Comparison of ENCODE assay signal across 24 mouse cellular contexts in genomic region chr6:82898745-82899144, GRCm38 (mm10). TPM values are rescaled to one million over a fixed set of nuclear protein-coding genes. Genes with fewer than 3 reads are reported as not detected.
A peak's percentile ranks its signal among the peaks of the same experiment; 100 is the strongest.
DNase-seq lines count a peak whose midpoint lies in the region; ATAC-seq and TF ChIP-seq lines count a peak whose summit lies in the region.
"Had no signal": no experiment of that assay in that cellular context is flagged by ENCODE, and none has a peak within 500 bp of the region (broad histone marks: within the 10 kb centered on the region; RNA-seq: fewer than 3 reads in every experiment).

No protein-coding gene starts in this region.

- H3K27ac ChIP-seq in heart, embryonic 10.5 days = 0 out of 2 replicates have a peak overlapping the region, but pooled peaks have one; percentile 22
- H3K27ac ChIP-seq in kidney, embryonic 14.5 days (ENCODE audit: low read depth, low read length) = peak overlapping the region; percentile 11; the same call in 1 of the 2 replicates
- no peak overlapping the region for H3K27ac ChIP-seq in lung, embryonic 14.5 days (ENCODE audit: low read depth)
- no peak overlapping the region for H3K27ac ChIP-seq in stomach, postnatal 0 days (replicated peaks)
- H3K27ac ChIP-seq: embryonic facial prominence, embryonic 12.5 days; hindbrain, embryonic 13.5 days; midbrain, embryonic 13.5 days had no signal

- 32% methylated on average over 4 of the region's 4 CpGs for WGBS in heart, embryonic 10.5 days
- 27% methylated on average over 4 of the region's 4 CpGs for WGBS in kidney, embryonic 14.5 days
- WGBS in lung, embryonic 14.5 days = 11% methylated on average over 4 of the region's 4 CpGs
- WGBS in stomach, postnatal 0 days = 15% methylated on average over 4 of the region's 4 CpGs

- no peak for DNase-seq in heart, embryonic 10.5 days (ENCODE audit: low spot score)
- no peak for DNase-seq in heart, adult 11 months
- no peak for DNase-seq in kidney, postnatal 4 days
- DNase-seq in lung, embryonic 14.5 days = peak; percentile 38
- no peak for DNase-seq in lung, postnatal 10 days
- no peak for DNase-seq in stomach, postnatal 0 days (ENCODE audit: low spot score)
- DNase-seq in cerebellum, adult 11-12 months = no peak
- DNase-seq: cerebellum, adult 11 months; cerebellum, postnatal 10 days; forebrain, postnatal 0 days; gastrocnemius, postnatal 14 days; heart, adult 18-20 months; heart, postnatal 10 days; kidney, postnatal 25 days; liver; liver, postnatal 0 days; right cerebral cortex, postnatal 14 days; thymus, postnatal 25 days had no signal

- H3K4me2 ChIP-seq in kidney, embryonic 14.5 days (replicated peaks; ENCODE audit: low read depth, low read length) = no peak overlapping the region
- H3K4me2 ChIP-seq in lung, embryonic 14.5 days = no peak overlapping the region
- H3K4me2 ChIP-seq in stomach, postnatal 0 days (replicated peaks; ENCODE audit: low read depth) = no peak overlapping the region
- H3K4me2 ChIP-seq: embryonic facial prominence, embryonic 12.5 days; hindbrain, embryonic 13.5 days; midbrain, embryonic 13.5 days had no signal

- no peaks in the 10 kb centered on the region for H3K36me3 ChIP-seq in heart, embryonic 10.5 days
- H3K36me3 ChIP-seq in kidney, embryonic 14.5 days (ENCODE audit: control insufficient read depth, insufficient read depth, low read length) = no peaks in the 10 kb centered on the region
- no peaks in the 10 kb centered on the region for H3K36me3 ChIP-seq in lung, embryonic 14.5 days (ENCODE audit: insufficient read depth)
- no peaks in the 10 kb centered on the region for H3K36me3 ChIP-seq in stomach, postnatal 0 days (ENCODE audit: control insufficient read depth, insufficient read depth, low read length)
- H3K36me3 ChIP-seq: embryonic facial prominence, embryonic 12.5 days; hindbrain, embryonic 13.5 days; midbrain, embryonic 13.5 days had no signal

- H3K4me1 ChIP-seq in heart, embryonic 10.5 days = peaks cover 20% of the 10 kb centered on the region; the same call in 1 of the 2 replicates
- peaks cover 13% of the 10 kb centered on the region; the same call in 1 of the 2 replicates for H3K4me1 ChIP-seq in kidney, embryonic 14.5 days (ENCODE audit: control insufficient read depth, insufficient read depth, low read length)
- no peaks in the 10 kb centered on the region for H3K4me1 ChIP-seq in lung, embryonic 14.5 days (ENCODE audit: insufficient read depth)
- peaks cover 6% of the 10 kb centered on the region; the same call in 1 of the 2 replicates for H3K4me1 ChIP-seq in stomach, postnatal 0 days (replicated peaks; ENCODE audit: control insufficient read depth, insufficient read depth)
- H3K4me1 ChIP-seq: hindbrain, embryonic 13.5 days; midbrain, embryonic 13.5 days had no signal

- no peak for TF ChIP-seq EP300 in stomach, postnatal 0 days (optimal IDR thresholded peaks at IDR 0.05)

- no peak overlapping the region for H3K9ac ChIP-seq in kidney, embryonic 14.5 days (ENCODE audit: low read depth, low read length)
- H3K9ac ChIP-seq in lung, embryonic 14.5 days = no peak overlapping the region
- H3K9ac ChIP-seq in stomach, postnatal 0 days (ENCODE audit: low read length) = no peak overlapping the region
- H3K9ac ChIP-seq: embryonic facial prominence, embryonic 12.5 days; forebrain, postnatal 0 days; hindbrain, embryonic 13.5 days; liver, postnatal 0 days; midbrain, embryonic 13.5 days had no signal

- ATAC-seq in kidney, embryonic 14.5 days (ENCODE audit: low FRiP score, low TSS enrichment) = peak; percentile 71
- peak; percentile 70 for ATAC-seq in lung, embryonic 14.5 days (ENCODE audit: insufficient read depth)
- peak; percentile 58; the same call in 1 of the 2 replicates for ATAC-seq in stomach, postnatal 0 days (ENCODE audit: low FRiP score, low TSS enrichment)
- ATAC-seq: forebrain, postnatal 0 days; liver, postnatal 0 days; midbrain, embryonic 13.5 days had no signal

- H3K4me3 ChIP-seq in heart, embryonic 10.5 days = no peak overlapping the region
- no peak overlapping the region for H3K4me3 ChIP-seq in kidney, embryonic 14.5 days (ENCODE audit: low read length)
- H3K4me3 ChIP-seq in lung, embryonic 14.5 days (ENCODE audit: low read depth, low read length) = no peak overlapping the region
- no peak overlapping the region for H3K4me3 ChIP-seq in stomach, postnatal 0 days (ENCODE audit: low read depth, low read length)
- H3K4me3 ChIP-seq: embryonic facial prominence, embryonic 12.5 days; hindbrain, embryonic 13.5 days; megakaryocyte, embryonic 14.5 days; midbrain, embryonic 13.5 days had no signal

- no peaks in the 10 kb centered on the region for H3K9me3 ChIP-seq in heart, embryonic 10.5 days
- H3K9me3 ChIP-seq in kidney, embryonic 14.5 days (ENCODE audit: control insufficient read depth, low read length) = 0 out of 2 replicates have a peak, but pooled peaks cover 2% of the 10 kb centered on the region
- no peaks in the 10 kb centered on the region for H3K9me3 ChIP-seq in lung, embryonic 14.5 days (ENCODE audit: low read depth, low read length)
- no peaks in the 10 kb centered on the region for H3K9me3 ChIP-seq in stomach, postnatal 0 days (ENCODE audit: control insufficient read depth, low read length)
- H3K9me3 ChIP-seq: embryonic facial prominence, embryonic 12.5 days; hindbrain, embryonic 13.5 days; midbrain, embryonic 13.5 days had no signal

- 0 out of 2 replicates have a peak, but pooled peaks cover 5% of the 10 kb centered on the region for H3K27me3 ChIP-seq in heart, embryonic 10.5 days (ENCODE audit: insufficient read depth, poor library complexity, severe bottlenecking)
- H3K27me3 ChIP-seq in kidney, embryonic 14.5 days (ENCODE audit: control insufficient read depth, insufficient read depth, low read length) = no peaks in the 10 kb centered on the region
- no peaks in the 10 kb centered on the region for H3K27me3 ChIP-seq in lung, embryonic 14.5 days (ENCODE audit: insufficient read depth, low read length)
- H3K27me3 ChIP-seq in stomach, postnatal 0 days (ENCODE audit: control insufficient read depth, insufficient read depth, low read length) = no peaks in the 10 kb centered on the region
- H3K27me3 ChIP-seq: embryonic facial prominence, embryonic 12.5 days; hindbrain, embryonic 13.5 days had no signal

- no peak for TF ChIP-seq CTCF in lung, embryonic 14.5 days (IDR thresholded peaks at IDR 0.05; ENCODE audit: low read depth)
- no peak for TF ChIP-seq CTCF in stomach, postnatal 0 days (IDR thresholded peaks at IDR 0.05; ENCODE audit: low read depth)

RNA-seq across cellular contexts. Expression of gene Sema4f, which starts 40.8 kb away (rescaled TPM):
- polyA plus RNA-seq in heart, embryonic 10.5 days (2016; fragmentation: Nextera tagmentation; extraction: Ambion mirVana) = 0.09 and 0.30 TPM in 2 replicates
- polyA plus RNA-seq in kidney, embryonic 14.5 days (2014; fragmentation: Nextera tagmentation; extraction: Ambion mirVana) = 0.57 and 0.87 TPM in 2 replicates
- 8.5 and 10.0 TPM in 2 replicates for polyA plus RNA-seq in lung, embryonic 14.5 days (2014; fragmentation: Nextera tagmentation; extraction: Ambion mirVana)
- polyA plus RNA-seq in stomach, postnatal 0 days (2015; fragmentation: Nextera tagmentation; extraction: Ambion mirVana) = 0.58 and 0.67 TPM in 2 replicates

RNA-seq across cellular contexts. Expression of gene M1ap, which starts 48.0 kb away (rescaled TPM):
- 0.34 and 0.87 TPM in 2 replicates for polyA plus RNA-seq in heart, embryonic 10.5 days (2016; fragmentation: Nextera tagmentation; extraction: Ambion mirVana)
- 0.28 and 0.77 TPM in 2 replicates for polyA plus RNA-seq in kidney, embryonic 14.5 days (2014; fragmentation: Nextera tagmentation; extraction: Ambion mirVana)
- 1.1 TPM in 2 replicates for polyA plus RNA-seq in lung, embryonic 14.5 days (2014; fragmentation: Nextera tagmentation; extraction: Ambion mirVana)
- 0.08 and 0.28 TPM in 2 replicates for polyA plus RNA-seq in stomach, postnatal 0 days (2015; fragmentation: Nextera tagmentation; extraction: Ambion mirVana)
- polyA plus RNA-seq: hindbrain, embryonic 13.5 days; midbrain, embryonic 13.5 days; neural tube, embryonic 11.5 days had no signal

Comparison
In these comparisons a context has a peak if more than half of its experiments do, and no peak if none do; other contexts are left out.
1. H3K27ac ChIP-seq: peak in heart, embryonic 10.5 days (single experiment) and kidney, embryonic 14.5 days (single experiment); none in lung, embryonic 14.5 days (single experiment) and stomach, postnatal 0 days (single experiment).
2. Peak in every context shown above with its lines, with median percentiles within 50 percentile points of each other: ATAC-seq.